Mouse (Mus musculus): ENCODE measurements around the gene G530012D18Rik.
"Not testable (repeated sequence)": the region's sequence is repeated elsewhere in the genome, so short reads cannot be mapped to it uniquely, and the experiment has no call there.

G530012D18Rik gene

DNA sequence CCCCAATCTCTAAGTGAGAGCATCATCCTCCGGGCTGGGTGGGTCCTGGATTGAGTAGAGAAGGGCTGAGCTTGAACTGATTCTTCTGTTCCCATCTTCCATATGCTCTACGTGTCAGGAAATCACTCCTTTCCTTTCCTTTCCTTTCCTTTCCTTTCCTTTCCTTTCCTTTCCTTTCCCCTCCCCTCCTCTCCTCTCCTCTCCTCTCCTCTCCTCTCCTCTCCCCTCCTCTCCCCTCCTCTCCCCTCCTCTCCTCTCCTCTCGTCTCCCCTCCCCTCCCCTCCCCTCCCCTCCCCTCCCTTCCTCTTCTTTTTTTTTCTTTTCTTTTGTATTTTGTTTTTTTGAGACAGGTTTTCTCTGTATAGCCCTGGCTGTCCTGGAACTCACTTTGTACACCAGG is at the start of gene G530012D18Rik:
Gene G530012D18Rik, plus strand, starts transcription at position 301 of the 400 bp plus-strand sequence.
- DNase-seq: not testable (repeated sequence)

DNA sequence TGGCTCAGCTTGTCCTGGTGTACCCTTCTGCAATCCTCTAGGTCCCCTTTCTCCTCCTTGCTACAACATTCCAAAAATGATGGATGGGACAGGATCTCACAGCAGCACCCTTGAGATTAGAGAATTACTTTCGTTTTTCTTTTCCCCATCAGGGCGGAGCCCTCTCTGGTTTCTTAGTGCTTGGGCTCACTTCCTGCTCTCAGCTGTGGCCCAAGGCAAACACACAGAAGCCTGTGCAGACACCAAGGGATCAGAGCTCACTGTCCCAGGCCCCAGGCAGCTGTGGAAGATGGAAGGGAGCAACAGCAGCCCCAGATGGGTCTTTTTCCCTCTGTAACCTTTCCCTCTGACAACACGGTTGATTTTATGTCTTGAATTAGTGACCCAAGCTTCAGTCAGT is 49.1 kb upstream of the G530012D18Rik start:
- DNase-seq: not testable (repeated sequence)

DNA sequence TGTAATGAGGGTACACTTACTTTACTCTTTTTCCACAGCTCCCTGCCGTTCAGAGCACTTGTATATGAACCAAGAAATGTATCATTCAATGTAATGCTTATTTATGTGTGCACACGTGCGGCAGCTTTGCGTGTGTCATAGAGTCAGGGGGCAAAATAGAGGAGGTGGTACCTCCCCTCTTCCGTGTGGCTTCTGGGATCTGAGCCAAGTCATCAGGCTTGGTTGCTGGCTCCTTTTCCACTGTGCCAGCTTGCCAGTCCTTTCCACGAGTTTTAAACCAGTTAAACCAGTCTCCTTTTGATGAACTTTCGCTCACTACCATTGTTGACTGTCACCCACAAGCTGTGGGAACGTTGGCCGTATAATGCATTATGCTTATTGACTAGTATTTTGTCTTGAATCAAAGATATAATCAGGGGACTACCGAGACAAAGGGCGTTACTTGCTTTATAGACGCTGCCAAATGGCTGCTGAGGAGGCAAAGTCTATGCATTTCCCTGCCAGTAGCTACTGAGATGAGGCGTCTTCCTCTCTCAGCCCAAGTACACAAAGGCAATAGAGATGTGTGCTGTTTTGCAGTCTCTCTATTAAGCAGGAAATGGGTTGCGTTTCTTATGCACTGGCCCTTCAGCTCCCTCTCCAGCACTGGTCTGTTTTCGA is 46.9 kb upstream of the G530012D18Rik start:
- not testable (repeated sequence) for DNase-seq

DNA sequence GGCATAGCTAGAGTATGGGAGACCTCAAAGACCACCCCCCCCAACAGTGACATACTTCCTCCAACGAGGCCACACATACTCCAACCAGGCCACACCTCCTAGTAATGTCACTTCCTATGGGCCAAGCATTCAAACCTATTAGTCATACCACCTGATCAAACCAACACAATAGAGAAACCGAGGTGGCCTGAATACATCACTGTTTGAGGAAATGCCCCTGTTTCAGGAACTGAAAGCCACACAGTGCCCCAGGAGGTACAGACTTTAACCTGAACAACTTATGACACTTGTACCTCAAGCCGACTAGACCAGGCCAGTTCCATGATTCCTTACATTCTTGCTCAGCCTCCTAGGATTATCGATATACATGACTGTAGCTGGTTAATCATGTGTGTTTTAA is 31.7 kb upstream of the G530012D18Rik start:
- DNase-seq: not testable (repeated sequence)

DNA sequence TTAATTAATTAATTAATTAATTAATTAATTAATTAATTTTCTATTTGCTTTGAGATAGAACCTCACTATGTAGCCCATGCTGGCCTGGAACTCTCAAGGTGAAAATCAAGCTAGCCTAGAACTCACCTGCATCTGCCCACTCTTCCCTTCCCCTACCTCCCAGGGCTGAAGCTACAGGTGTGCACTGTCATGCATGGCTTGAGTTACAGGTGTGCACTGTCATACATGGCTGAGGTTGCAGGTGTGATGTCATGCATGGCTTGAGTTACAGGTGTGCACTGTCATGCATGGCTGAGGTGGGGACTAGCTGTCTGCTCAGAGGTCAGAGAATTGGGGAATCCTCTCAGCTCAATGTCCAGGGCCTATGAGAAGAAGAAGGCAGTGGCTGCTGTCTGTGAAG is 29.0 kb upstream of the G530012D18Rik start:
- not testable (repeated sequence) for DNase-seq

DNA sequence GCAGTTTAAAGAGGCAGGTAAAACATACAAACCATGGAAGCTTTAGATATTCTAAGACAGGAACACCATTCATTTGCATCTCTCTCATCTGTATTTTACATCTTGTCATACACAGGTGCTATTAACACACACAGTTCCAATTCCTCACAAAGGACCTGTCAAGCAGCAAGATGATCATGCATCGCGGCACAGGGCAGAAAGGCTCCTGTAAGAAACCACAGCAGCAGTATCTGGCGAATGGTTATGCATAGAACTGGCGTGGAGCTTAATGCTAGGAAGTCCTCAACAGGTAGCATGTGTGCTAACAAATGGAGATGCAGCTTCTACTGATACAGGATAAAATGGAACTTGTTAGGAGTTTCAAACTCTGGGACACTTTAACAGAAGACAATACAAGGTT is 20.2 kb upstream of the G530012D18Rik start:
- not testable (repeated sequence) for DNase-seq

DNA sequence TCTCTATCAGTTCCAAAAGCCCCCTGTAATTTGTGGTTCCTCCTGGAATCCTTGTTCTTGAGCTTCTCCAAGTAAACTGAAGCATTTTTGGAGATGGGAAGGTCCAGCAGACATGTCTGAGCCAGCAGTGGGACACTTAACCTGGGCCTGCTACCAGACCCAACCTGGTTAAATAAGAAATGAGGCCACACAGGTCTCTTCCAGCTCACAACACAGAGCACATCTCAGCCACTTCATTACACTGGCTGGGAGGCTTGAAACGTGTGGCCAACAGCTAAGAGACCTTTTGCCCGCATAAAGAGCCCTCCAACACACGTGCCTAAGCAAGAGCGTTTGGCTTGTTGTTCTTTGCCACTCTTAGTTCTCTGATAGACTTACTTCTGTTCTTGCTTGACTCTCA is 1.9 kb upstream of the G530012D18Rik start:
- DNase-seq: not testable (repeated sequence)

DNA sequence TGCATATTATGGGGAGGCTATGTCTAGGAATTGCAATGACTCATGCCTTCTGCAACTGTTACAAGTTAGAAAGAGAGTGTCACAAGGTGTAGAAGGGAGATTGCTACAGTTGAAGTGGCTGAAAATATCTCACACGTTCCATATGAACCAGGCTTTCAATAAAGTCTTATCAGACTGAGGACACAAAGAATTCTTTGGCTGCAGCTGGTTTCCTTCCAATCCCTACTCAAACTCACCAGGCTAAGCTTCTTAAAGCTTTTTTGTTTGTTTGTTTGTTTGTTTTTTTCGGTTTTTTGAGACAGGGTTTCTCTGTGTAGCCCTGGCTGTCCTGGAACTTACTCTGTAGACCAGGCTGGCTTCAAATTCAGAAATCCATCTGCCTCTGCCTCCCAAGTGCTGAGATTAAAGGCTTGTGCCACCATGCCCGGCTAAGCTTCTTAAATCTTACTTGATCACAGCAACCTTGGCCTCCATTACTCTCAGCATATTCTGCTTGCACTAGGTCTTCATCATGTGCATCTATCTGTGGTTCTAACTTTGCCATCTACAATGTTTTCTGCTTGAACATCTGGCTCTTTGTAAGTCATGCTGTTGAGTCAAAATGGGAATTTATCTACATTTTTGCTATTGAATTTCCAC is 3.0 kb downstream of the G530012D18Rik start:
- not testable (repeated sequence) for DNase-seq

DNA sequence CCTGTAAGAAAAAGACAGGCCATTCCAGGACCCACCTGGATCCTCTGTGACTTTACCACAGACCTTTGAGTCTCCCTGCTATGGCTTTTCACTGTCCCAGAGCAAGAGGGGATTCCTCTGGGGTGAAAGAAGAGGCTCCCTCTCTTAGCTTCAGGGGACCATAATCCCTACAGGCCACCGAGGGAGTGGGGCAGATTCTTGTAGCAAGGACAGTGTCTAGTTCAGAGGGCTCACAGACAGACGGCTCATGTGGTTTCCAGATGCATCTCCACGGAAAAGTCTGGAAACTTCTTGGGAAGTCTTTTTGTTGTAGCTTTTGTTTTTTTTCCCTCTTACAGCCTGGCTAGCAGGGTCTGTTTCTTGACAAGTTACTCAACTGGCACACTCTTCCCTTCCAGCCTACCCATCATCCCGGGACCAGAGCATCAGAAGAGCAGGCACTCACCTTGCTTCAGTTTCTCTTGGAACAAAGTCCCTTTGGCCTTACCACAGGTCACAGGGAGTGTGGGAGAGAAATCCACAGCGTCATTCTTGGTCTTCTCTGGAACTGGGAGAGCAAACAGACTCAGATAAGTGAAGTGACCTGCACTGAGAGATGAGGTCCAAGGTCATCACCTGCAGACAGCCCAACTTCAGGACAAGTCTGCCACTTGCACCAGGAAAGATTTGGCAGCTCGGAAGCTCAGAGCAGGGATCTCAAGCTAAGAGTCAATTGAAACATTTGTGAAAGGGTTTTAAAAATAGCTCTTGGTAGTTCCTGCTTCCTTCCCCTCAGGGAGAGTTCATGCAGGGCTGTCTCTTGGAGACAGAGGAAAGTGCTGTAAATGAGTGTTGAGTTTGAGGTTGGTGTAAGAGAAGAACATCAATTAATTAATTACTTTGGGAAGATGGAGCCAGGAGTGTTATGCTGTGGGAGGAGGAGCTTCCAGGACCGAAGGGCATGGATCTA is 4.0 kb downstream of the G530012D18Rik start:
- not testable (repeated sequence) for DNase-seq

DNA sequence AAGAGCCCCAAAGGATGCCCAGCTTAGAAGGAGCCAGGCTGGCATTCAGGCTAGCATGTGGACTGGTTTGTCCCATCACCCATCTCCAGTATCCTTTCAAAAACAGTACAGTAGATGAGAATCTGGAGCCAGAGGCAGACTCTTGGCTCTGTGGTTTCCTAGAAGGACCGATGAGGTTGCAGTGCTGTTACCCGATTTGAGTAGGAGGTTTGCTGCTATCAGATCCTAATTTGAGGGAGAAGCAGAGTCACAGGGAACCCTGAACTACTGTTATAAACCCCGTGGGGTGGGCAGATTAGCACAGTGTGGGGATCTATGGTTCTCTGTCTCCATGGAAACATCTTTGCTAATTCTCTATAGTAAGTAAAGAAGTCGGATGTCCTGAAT is 4.7 kb downstream of the G530012D18Rik start:
- DNase-seq: not testable (repeated sequence)

DNA sequence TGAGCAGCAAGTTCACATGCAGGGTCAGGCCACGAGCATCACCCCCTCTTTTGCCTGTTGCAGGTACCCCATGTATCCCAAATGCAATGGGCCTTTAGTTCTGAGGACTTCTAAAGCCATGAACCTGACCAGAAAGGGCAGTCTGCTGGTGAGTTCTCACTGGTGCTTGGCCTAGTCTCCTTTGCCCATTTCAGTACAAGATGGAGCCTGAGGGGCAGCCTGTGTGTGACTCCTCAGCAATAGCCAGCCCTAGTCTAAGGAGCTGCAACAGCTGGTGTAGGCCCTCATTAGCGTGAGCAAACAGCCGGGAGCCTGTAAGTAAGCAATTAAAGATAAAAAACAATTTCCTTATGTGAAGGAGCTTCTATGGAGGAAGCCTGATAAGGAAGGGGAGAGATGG is 5.1 kb downstream of the G530012D18Rik start:
- not testable (repeated sequence) for DNase-seq

DNA sequence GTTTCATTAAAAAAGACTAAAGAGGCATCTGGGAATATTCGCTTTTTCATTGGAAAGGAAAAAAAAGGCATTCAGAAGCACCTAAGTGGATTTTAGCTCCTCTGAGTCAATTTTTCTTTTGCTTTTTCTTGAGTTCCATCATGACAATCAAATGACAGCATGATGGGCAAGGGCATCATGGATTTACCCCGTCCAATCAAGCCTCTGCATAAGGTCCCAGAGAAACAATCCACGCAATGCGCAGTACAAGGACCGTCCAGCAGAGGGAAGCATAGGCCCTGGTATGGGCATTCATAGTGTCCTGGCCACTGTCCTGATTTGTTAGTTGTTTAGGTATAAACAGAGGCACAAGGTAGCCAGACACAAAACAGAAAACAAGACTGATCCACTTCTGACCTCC is 6.0 kb downstream of the G530012D18Rik start:
- DNase-seq: not testable (repeated sequence)

DNA sequence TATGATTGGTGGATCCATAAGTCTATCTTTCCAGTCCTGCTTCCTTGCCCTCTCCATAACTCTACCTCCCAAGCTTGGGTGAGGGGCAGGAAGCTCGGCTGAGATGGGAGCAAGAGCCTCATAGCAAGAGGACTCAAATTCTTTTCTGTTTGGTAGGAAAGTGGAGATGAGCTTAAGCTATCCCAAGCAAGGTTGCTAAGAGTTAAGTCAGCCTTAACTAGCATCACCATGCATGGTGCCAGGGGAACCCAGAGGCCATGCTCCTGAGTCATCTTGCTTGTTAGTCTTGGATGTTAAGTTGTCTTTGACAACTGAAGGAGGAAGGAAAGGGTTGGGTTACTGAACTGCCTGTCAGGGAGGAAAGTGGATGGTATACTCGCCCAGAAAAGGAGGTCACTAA is 13.2 kb downstream of the G530012D18Rik start:
- DNase-seq: not testable (repeated sequence)

DNA sequence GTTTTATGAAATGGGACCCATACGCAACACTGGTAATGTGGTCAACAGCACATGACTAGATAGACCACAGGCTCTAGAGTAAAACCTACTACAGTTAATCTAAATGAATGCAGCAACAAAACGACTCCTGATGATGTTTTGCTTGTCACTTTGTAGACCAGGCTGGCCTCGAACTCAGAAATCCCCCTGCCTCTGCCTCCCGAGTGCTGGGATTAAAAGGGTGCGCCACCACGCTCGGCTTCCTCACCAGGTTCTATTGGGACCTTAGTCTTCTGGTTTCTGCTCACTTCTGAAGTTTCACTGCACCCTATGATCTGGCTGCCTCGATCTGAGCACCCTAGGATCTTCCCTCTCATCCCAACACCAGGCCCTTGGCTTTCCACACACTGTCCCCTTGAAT is 17.1 kb downstream of the G530012D18Rik start:
- DNase-seq: not testable (repeated sequence)

DNA sequence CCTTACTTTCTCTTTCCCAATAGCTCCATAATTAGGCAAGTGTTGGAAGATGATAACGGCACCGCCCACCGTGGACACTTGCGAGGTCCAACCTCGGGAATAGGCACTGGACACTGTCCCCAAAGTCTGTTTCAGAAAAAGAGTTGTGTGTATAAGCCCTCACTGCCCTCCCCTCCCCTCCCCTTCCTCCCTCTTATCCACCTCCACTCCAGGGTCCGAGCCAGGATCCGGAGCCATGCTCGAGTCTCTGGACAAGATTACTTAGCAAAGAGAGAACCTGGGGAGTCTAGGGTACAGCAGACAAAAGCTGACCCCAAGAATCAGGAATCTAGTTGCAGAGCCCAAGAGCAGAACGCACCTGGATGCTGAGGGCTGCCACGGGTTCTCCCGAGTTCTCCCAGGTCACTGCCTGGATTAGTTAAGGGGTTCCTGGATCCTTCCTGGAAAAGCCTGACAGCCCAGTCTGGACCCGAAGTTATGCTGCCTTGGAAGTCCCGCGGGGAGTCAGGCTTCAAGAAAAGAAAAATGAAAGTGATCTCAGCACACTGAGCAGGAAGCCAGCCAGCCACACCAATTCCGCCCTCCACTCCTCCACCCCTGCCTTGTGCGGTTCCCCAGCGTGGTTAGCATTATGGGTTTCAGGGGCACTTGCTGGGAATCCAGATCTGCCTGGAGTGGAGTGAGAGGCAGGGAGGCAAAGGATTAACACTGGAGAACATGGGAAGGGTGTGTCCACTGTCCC is 23.0 kb downstream of the G530012D18Rik start, which contains the start of gene Sp110:
Gene Sp110, minus strand, starts transcription at position 547 of the 742 bp plus-strand sequence.
- not testable (repeated sequence) for DNase-seq

DNA sequence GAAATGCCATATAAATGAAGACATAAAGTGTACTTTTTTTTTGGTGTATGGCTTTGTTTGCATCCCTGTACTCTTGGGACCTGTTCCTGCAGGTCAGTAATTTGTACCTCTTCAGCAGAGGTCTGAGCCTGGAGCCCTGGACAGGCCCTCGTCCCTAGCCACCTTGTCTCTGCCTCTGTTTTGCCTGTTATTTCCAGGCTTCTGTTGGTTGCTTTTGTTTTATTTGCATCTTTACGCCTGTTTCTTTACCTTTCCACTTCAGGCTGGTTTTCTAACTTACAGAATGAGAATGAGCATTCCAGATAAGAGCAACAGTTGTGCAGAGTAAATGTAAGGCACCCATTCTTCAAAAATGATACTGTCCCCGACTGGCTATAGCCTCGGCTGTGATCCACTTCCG is 24.6 kb downstream of the G530012D18Rik start, which contains the start of gene Sp140:
Gene Sp140, plus strand, starts transcription at position 301 of the 400 bp plus-strand sequence.
- not testable (repeated sequence) for DNase-seq

DNA sequence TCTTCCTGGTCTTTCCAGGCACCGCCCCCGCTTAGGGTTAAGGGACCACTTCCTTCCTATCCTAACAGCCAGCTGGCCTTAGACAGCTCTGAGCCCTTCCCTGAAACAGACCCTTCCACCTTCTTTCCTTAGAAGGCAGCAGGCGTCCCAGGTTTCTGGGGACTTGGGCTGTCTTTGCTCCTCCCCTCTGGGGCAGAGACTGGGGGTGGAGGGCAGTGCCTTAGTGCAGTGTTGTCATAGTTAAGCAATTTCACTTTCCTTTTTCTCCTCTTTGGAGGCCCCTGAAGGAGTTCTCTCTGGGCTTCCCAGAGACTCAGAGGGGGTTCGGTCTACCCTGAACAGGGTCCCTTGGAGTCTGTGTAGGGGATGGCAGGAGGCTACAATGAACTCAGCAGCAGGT is 25.3 kb downstream of the G530012D18Rik start:
- DNase-seq: not testable (repeated sequence)

DNA sequence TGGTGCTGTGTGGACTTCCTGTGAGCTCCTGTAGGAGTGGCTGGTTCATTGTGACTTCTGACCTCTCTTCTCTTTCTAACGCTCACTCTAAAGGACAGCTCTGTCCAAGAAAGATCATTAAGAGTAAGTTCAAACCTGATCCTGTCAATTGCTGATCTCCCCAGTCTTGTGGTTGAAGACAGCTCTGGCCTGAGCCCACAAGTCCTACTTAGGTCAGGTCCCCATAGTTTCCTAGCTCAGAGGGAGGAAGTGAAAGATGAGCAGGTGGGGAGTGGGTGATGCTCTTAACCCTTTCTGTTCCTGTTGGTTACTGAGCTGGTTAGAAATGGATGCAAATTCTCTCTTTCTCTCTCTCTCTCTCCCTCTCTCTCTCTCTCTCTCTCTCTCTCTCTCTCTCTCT is 28.9 kb downstream of the G530012D18Rik start:
- not testable (repeated sequence) for DNase-seq

DNA sequence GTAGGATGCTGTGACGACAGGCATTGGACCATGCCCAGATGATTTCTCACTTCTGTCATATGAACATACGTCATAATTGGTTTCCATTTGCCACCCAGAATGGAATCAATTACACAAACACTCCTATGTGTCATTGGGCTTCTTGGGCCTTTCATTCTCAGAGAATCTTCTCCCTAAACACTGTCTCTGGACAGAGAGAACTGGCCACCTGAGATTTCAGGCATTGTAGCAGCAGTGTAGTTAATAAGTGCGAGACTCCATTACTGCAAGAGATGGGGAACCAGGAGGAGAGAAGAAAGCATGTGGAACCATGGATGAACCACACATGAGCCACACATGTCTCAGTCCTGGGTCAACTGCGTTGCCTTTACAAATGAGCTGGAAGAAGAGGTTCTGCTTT is 32.9 kb downstream of the G530012D18Rik start:
- not testable (repeated sequence) for DNase-seq

DNA sequence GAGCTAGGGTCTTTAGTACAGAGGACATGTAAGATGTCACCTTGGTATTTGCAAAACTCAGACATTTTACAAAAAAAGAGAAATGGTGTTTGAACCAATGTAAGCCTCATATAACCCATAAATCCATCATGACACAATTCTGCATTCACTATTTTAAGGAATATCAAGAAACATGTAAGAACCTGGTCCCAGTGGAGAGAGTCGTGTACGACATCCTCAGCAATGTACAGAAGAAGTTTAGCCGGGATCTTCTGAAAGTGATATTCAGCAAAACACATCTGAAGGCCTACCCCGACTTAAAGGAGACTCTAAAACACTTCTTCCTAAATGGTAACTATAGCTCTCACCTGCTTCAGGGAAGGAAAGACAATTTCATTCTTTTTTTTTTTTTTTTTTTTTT is 35.1 kb downstream of the G530012D18Rik start:
- not testable (repeated sequence) for DNase-seq

DNA sequence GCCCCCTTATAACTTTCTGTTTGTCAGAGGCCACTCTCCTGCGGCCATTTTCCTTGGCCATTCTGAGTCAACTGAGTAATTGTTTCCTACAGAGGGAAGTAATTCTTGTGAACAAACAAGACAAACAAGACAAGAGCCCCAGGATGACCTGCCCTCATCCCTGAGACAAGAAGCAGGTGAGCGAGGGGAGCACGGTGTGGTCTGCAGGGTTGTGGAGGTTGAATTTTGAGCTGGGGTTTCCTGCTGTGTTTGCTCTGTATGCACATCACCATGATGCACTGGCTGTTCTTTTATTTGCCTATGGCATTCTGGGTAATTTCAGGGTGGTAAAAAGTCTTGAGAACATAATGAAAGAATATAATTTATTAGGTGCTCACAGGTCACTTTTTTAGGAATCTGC is 39.6 kb downstream of the G530012D18Rik start:
- not testable (repeated sequence) for DNase-seq

DNA sequence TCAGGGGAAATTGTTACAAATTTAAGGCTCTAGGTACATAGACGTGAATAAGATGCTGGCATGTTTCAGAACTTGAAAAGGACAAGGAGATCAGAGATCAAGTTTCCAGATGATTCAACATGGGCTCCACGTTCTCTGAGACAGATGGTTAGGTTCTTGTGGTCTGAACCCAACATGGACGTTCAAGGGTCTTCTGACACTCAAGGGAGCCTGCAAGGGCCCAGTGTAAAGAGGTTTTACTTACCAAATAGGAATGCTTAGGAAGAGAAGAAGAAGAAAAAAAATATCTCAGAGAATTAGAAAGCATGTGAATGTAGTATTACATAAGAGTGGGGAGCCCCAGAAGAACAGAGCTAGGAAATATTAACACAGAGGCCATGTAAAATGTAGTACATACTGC is 40.3 kb downstream of the G530012D18Rik start:
- DNase-seq: not testable (repeated sequence)

All from embryo, embryonic 11 days (tissue).